ENCODE assay signal across 8 mouse cellular contexts in genomic region chr17:84512516-84513085, GRCm38 (mm10). TPM values are rescaled to one million over a fixed set of nuclear protein-coding genes. Genes with fewer than 3 reads are reported as not detected.
A peak's percentile ranks its signal among the peaks of the same experiment; 100 is the strongest.
DNase-seq lines count a peak whose midpoint lies in the region; ATAC-seq and TF ChIP-seq lines count a peak whose summit lies in the region.

No protein-coding gene starts in this region.

- no peak for DNase-seq in cerebellum, adult 2 months
- DNase-seq in cerebellum, postnatal 4 days (ENCODE audit: low spot score in 2 of 2), result no peak
- no peak for DNase-seq in Patski (ENCODE audit: low read depth, low spot score)
- DNase-seq in heart, postnatal 0 days (ENCODE audit: low spot score), result no peak
- DNase-seq in liver, embryonic 13.5 days, result no peak
- DNase-seq in thymus, adult 2 months, result no peak
- DNase-seq in urinary bladder, adult 2 months (ENCODE audit: low spot score), result no peak

- H3K9ac ChIP-seq in heart, postnatal 0 days (replicated peaks; ENCODE audit: low read depth, low read length), result peak overlapping the region; percentile 71
- 0 out of 2 replicates have a peak overlapping the region, but pooled peaks have one; percentile 45 for H3K9ac ChIP-seq in liver, embryonic 13.5 days
- peak overlapping the region; percentile 83 for H3K9ac ChIP-seq in stomach, embryonic 14.5 days (replicated peaks; ENCODE audit: low read depth, low read length)

- peak overlapping the region; percentile 40 for H3K4me3 ChIP-seq in cerebellum, adult 2 months (replicated peaks; ENCODE audit: insufficient read depth, low read depth, low read length)
- H3K4me3 ChIP-seq in heart, postnatal 0 days (ENCODE audit: low read depth, low read length), result peak overlapping the region; percentile 75
- H3K4me3 ChIP-seq in liver, embryonic 13.5 days (replicated peaks), result peak overlapping the region; percentile 57
- peak overlapping the region; percentile 86 for H3K4me3 ChIP-seq in stomach, embryonic 14.5 days (ENCODE audit: low read depth, low read length)
- H3K4me3 ChIP-seq in thymus, adult 2 months (ENCODE audit: control insufficient read depth, insufficient read depth, low read length), result no peak overlapping the region

- H3K27me3 ChIP-seq in cerebellum, adult 2 months (ENCODE audit: control insufficient read depth, insufficient read depth, low read length), result peaks cover 2% of the 10 kb centered on the region; the same call in 1 of the 2 replicates
- H3K27me3 ChIP-seq in Patski, result no peaks in the 10 kb centered on the region
- H3K27me3 ChIP-seq in heart, postnatal 0 days (ENCODE audit: control insufficient read depth, insufficient read depth, low read length), result no peaks in the 10 kb centered on the region
- H3K27me3 ChIP-seq in liver, embryonic 13.5 days, result peaks cover 39% of the 10 kb centered on the region
- no peaks in the 10 kb centered on the region for H3K27me3 ChIP-seq in stomach, embryonic 14.5 days (ENCODE audit: control insufficient read depth, insufficient read depth, low read length)
- H3K27me3 ChIP-seq in thymus, adult 2 months (ENCODE audit: control insufficient read depth, insufficient read depth, low read length), result peaks cover 16% of the 10 kb centered on the region; the same call in 1 of the 2 replicates

- ATAC-seq in Patski, result peak; percentile 67
- peak; percentile 28; the same call in 1 of the 2 replicates for ATAC-seq in heart, postnatal 0 days (ENCODE audit: insufficient read depth, low read depth)
- no peak for ATAC-seq in liver, embryonic 13.5 days (ENCODE audit: low read depth)
- peak; percentile 49; the same call in 1 of the 2 replicates for ATAC-seq in stomach, embryonic 14.5 days (ENCODE audit: insufficient number of reproducible peaks, insufficient read depth, low FRiP score, low read depth)

- POLR2A ChIA-PET in Patski (lab: Charles Lee), result interaction anchor here (0.8 to 0.9 kb wide), 2 partner anchors 15 to 21 kb away, joined by 3 to 6 read pairs; no protein-coding TSS in a partner anchor

- H3K4me2 ChIP-seq in heart, postnatal 0 days (ENCODE audit: low read depth, low read length), result peak overlapping the region; percentile 98
- peak overlapping the region; percentile 68 for H3K4me2 ChIP-seq in liver, embryonic 13.5 days
- H3K4me2 ChIP-seq in stomach, embryonic 14.5 days (replicated peaks; ENCODE audit: low read depth, low read length), result peak overlapping the region; percentile 72

- H3K27ac ChIP-seq in cerebellum, adult 2 months (ENCODE audit: insufficient read depth, low read length), result no peak overlapping the region
- H3K27ac ChIP-seq in heart, postnatal 0 days (ENCODE audit: low read depth), result peak overlapping the region; percentile 47; the same call in 1 of the 2 replicates
- no peak overlapping the region for H3K27ac ChIP-seq in liver, embryonic 13.5 days
- peak overlapping the region; percentile 93 for H3K27ac ChIP-seq in stomach, embryonic 14.5 days (ENCODE audit: low read length)
- H3K27ac ChIP-seq in thymus, adult 2 months (ENCODE audit: control insufficient read depth, insufficient read depth, low read length), result no peak overlapping the region

- no peak for TF ChIP-seq POLR2A in cerebellum, adult 2 months (IDR thresholded peaks at IDR 0.05; ENCODE audit: borderline replicate concordance, insufficient read depth, low read length)
- no peak for TF ChIP-seq POLR2A in thymus, adult 2 months (IDR thresholded peaks at IDR 0.05; ENCODE audit: control insufficient read depth, extremely low read depth, insufficient read depth, low read length, poor library complexity)

- no peaks in the 10 kb centered on the region for H3K4me1 ChIP-seq in cerebellum, adult 2 months (ENCODE audit: control insufficient read depth, insufficient read depth, low read length)
- 0 out of 2 replicates have a peak, but pooled peaks cover 3% of the 10 kb centered on the region for H3K4me1 ChIP-seq in heart, postnatal 0 days (ENCODE audit: control insufficient read depth, insufficient read depth)
- 0 out of 2 replicates have a peak, but pooled peaks cover 6% of the 10 kb centered on the region for H3K4me1 ChIP-seq in liver, embryonic 13.5 days (replicated peaks)
- H3K4me1 ChIP-seq in stomach, embryonic 14.5 days (ENCODE audit: control insufficient read depth, insufficient read depth, low read length), result peaks cover 18% of the 10 kb centered on the region
- H3K4me1 ChIP-seq in thymus, adult 2 months (replicated peaks; ENCODE audit: control insufficient read depth, insufficient read depth, low read length), result no peaks in the 10 kb centered on the region; the same call in 1 of the 2 replicates

- CTCF ChIA-PET in Patski (lab: Charles Lee), result interaction anchor here (1.7 kb wide), 1 partner anchor 38 kb away, joined by 3 read pairs; no protein-coding TSS in a partner anchor

- WGBS in cerebellum, adult 2 months, result 59% methylated on average over 4 of the region's 4 CpGs
- WGBS in heart, postnatal 0 days, result 40% methylated on average over 4 of the region's 4 CpGs
- WGBS in liver, embryonic 13.5 days (ENCODE audit: insufficient replicate concordance), result 19% methylated on average over 4 of the region's 4 CpGs
- WGBS in stomach, embryonic 14.5 days, result 13% methylated on average over 4 of the region's 4 CpGs
- 21% methylated on average over 4 of the region's 4 CpGs for WGBS in thymus, adult 2 months

- in situ Hi-C loops in Patski (cut with MboI; ENCODE audit: low pct_unique_long_range_greater_than_20kb), result no loop called here

- no peak for TF ChIP-seq CTCF in cerebellum, adult 2 months (IDR thresholded peaks at IDR 0.05; ENCODE audit: borderline replicate concordance, insufficient read depth, low read depth, low read length)
- TF ChIP-seq CTCF in Patski (IDR thresholded peaks at IDR 0.05), result peak; percentile 34
- no peak for TF ChIP-seq CTCF in heart, postnatal 0 days (IDR thresholded peaks at IDR 0.05; ENCODE audit: low read depth)
- TF ChIP-seq CTCF in thymus, adult 2 months (IDR thresholded peaks at IDR 0.05; ENCODE audit: borderline replicate concordance, control insufficient read depth, extremely low read depth, insufficient read depth, low read length, poor library complexity), result no peak

- TF ChIP-seq EP300 in heart, postnatal 0 days (IDR thresholded peaks at IDR 0.05; ENCODE audit: low read depth), result no peak

- H3K36me3 ChIP-seq in heart, postnatal 0 days (replicated peaks; ENCODE audit: control insufficient read depth, insufficient read depth, low read length), result no peaks in the 10 kb centered on the region
- no peaks in the 10 kb centered on the region for H3K36me3 ChIP-seq in liver, embryonic 13.5 days
- H3K36me3 ChIP-seq in stomach, embryonic 14.5 days (ENCODE audit: control insufficient read depth, insufficient read depth, low read length), result no peaks in the 10 kb centered on the region
- H3K36me3 ChIP-seq in thymus, adult 2 months (ENCODE audit: control insufficient read depth, insufficient read depth, low read length), result no peaks in the 10 kb centered on the region

- no peaks in the 10 kb centered on the region for H3K9me3 ChIP-seq in heart, postnatal 0 days (replicated peaks; ENCODE audit: control insufficient read depth, low read length)
- H3K9me3 ChIP-seq in liver, embryonic 13.5 days (replicated peaks), result no peaks in the 10 kb centered on the region
- no peaks in the 10 kb centered on the region for H3K9me3 ChIP-seq in stomach, embryonic 14.5 days (ENCODE audit: control insufficient read depth, low read depth, low read length)

RNA-seq across cellular contexts. Expression of gene Plekhh2, which starts 0.9 kb away (rescaled TPM):
- polyA plus RNA-seq in cerebellum, adult 2 months (2012; rRNA removed), result 4.8 and 5.3 TPM in 2 replicates
- polyA plus RNA-seq in Patski (2021), result 32.0 TPM
- 1.6 TPM in 2 replicates for total RNA-seq in heart, postnatal 0 days (2014; rRNA removed; ENCODE audit: low replicate concordance)
- 0.68 and 0.73 TPM in 2 replicates for polyA plus RNA-seq in heart, postnatal 0 days (2015; fragmentation: Nextera tagmentation; extraction: Ambion mirVana)
- polyA plus RNA-seq in liver, embryonic 13.5 days (2015; fragmentation: Nextera tagmentation; extraction: Ambion mirVana), result 0.39 TPM in 2 replicates
- 16.2 and 18.1 TPM in 2 replicates for polyA plus RNA-seq in stomach, embryonic 14.5 days (2014; fragmentation: Nextera tagmentation; extraction: Ambion mirVana)
- polyA plus RNA-seq in thymus, adult 2 months (2012; rRNA removed), result 0.59 and 0.66 TPM in 2 replicates
- 8.7 and 9.7 TPM in 2 replicates for polyA plus RNA-seq in urinary bladder, adult 2 months (2012; rRNA removed)

RNA-seq across cellular contexts. Expression of gene Thada, which starts 46.6 kb away (rescaled TPM):
- polyA plus RNA-seq in cerebellum, adult 2 months (2012; rRNA removed), result 6.8 and 8.1 TPM in 2 replicates
- polyA plus RNA-seq in Patski (2021), result 16.3 TPM
- 12.6 and 20.3 TPM in 2 replicates for total RNA-seq in heart, postnatal 0 days (2014; rRNA removed; ENCODE audit: low replicate concordance)
- 2.3 and 2.4 TPM in 2 replicates for polyA plus RNA-seq in heart, postnatal 0 days (2015; fragmentation: Nextera tagmentation; extraction: Ambion mirVana)
- polyA plus RNA-seq in liver, embryonic 13.5 days (2015; fragmentation: Nextera tagmentation; extraction: Ambion mirVana), result 3.0 and 3.5 TPM in 2 replicates
- polyA plus RNA-seq in stomach, embryonic 14.5 days (2014; fragmentation: Nextera tagmentation; extraction: Ambion mirVana), result 14.6 and 15.9 TPM in 2 replicates
- 40.1 and 40.6 TPM in 2 replicates for polyA plus RNA-seq in thymus, adult 2 months (2012; rRNA removed)
- 6.0 and 7.9 TPM in 2 replicates for polyA plus RNA-seq in urinary bladder, adult 2 months (2012; rRNA removed)

Comparison
In these comparisons a context has a peak if more than half of its experiments do, and no peak if none do; other contexts are left out.
1. H3K27ac ChIP-seq: peak in heart, postnatal 0 days (single experiment) and stomach, embryonic 14.5 days (single experiment); none in cerebellum, adult 2 months (single experiment), liver, embryonic 13.5 days (single experiment) and thymus, adult 2 months (single experiment).
2. Peak in every context shown above with its lines, with median percentiles within 50 percentile points of each other: H3K4me2 ChIP-seq and H3K9ac ChIP-seq.